Mouse (Mus musculus) thymus, postnatal 36 days (tissue): ENCODE measurements around the gene Fxyd2.

Experiments used
- DNase-seq, 2 experiments: peaks; one replicate each; pipeline ENCODE4 v3.0.0; 2022; ENCODE audit warnings: mixed read lengths in 2 of 2

Fxyd2 gene

GRCm38 (mm10) chr9:45399434-45399833 is at the start of gene Fxyd2:
Gene Fxyd2, plus strand, starts transcription at chr9:45399669.
- no peak for DNase-seq

GRCm38 (mm10) chr9:45349851-45350250 is 49.6 kb upstream of the Fxyd2 start:
- no peak for DNase-seq

GRCm38 (mm10) chr9:45355192-45355591 is 44.3 kb upstream of the Fxyd2 start:
- DNase-seq = no peak

- DNase-seq = no peak
These were observed 41.1 kb upstream of the Fxyd2 start for GRCm38 (mm10) chr9:45358356-45358755.

- no peak for DNase-seq
These were observed 37.4 kb upstream of the Fxyd2 start for GRCm38 (mm10) chr9:45362051-45362461.

- DNase-seq = no peak
These were observed 35.7 kb upstream of the Fxyd2 start for GRCm38 (mm10) chr9:45363639-45364214.

- no peak for DNase-seq
These were observed 31.8 kb upstream of the Fxyd2 start for GRCm38 (mm10) chr9:45367716-45368115.

GRCm38 (mm10) chr9:45368341-45368901 is 31.0 kb upstream of the Fxyd2 start:
- DNase-seq = no peak

- peak; percentile 49 to 64 for DNase-seq
These were observed 29.3 kb upstream of the Fxyd2 start, which contains the start of gene Fxyd6 for GRCm38 (mm10) chr9:45370117-45370561. Gene Fxyd6, plus strand, starts transcription at chr9:45370185.

GRCm38 (mm10) chr9:45370616-45371336 is 28.7 kb upstream of the Fxyd2 start:
- no peak for DNase-seq

- no peak for DNase-seq
These were observed 28.1 kb upstream of the Fxyd2 start for GRCm38 (mm10) chr9:45371337-45371707.

GRCm38 (mm10) chr9:45373896-45374295 is 25.6 kb upstream of the Fxyd2 start:
- DNase-seq = no peak

GRCm38 (mm10) chr9:45374988-45375502 is 24.4 kb upstream of the Fxyd2 start:
- no peak for DNase-seq

GRCm38 (mm10) chr9:45376427-45376826 is 23.0 kb upstream of the Fxyd2 start:
- DNase-seq = no peak

- DNase-seq = no peak
These were observed 22.6 kb upstream of the Fxyd2 start for GRCm38 (mm10) chr9:45376883-45377282.

- no peak for DNase-seq
These were observed 18.8 kb upstream of the Fxyd2 start for GRCm38 (mm10) chr9:45380411-45381251.

- no peak for DNase-seq
These were observed 17.1 kb upstream of the Fxyd2 start for GRCm38 (mm10) chr9:45382336-45382735.

GRCm38 (mm10) chr9:45382834-45383233 is 16.6 kb upstream of the Fxyd2 start:
- DNase-seq = no peak

GRCm38 (mm10) chr9:45383883-45384282 is 15.6 kb upstream of the Fxyd2 start:
- DNase-seq = no peak

GRCm38 (mm10) chr9:45386698-45387097 is 12.8 kb upstream of the Fxyd2 start:
- DNase-seq = no peak

GRCm38 (mm10) chr9:45388385-45388994 is 11.0 kb upstream of the Fxyd2 start:
- DNase-seq = peak; percentile 82 to 88

- no peak for DNase-seq
These were observed 9.9 kb upstream of the Fxyd2 start for GRCm38 (mm10) chr9:45389596-45389995.

GRCm38 (mm10) chr9:45391299-45391698 is 8.2 kb upstream of the Fxyd2 start:
- DNase-seq = no peak
